Mouse (Mus musculus): Measurements from ENCODE around the gene Olfr905.

Olfr905 gene

GRCm38 (mm10) chr9:38470807-38471206 lies at the start of gene Olfr905:
Gene Olfr905 (plus strand): TSS chr9:38471107.
- DNase-seq (ENCODE audit: low read depth): no peak

- no peak for DNase-seq (ENCODE audit: low read depth)
These were observed 47.1 kb upstream of the Olfr905 start for GRCm38 (mm10) chr9:38423801-38424200.

- no peak for DNase-seq (ENCODE audit: low read depth)
These were observed 43.9 kb upstream of the Olfr905 start for GRCm38 (mm10) chr9:38427026-38427425.

GRCm38 (mm10) chr9:38429155-38429554 lies 41.8 kb upstream of the Olfr905 start, which contains the start of gene Olfr901:
Gene Olfr901 (plus strand): TSS chr9:38429455.
- DNase-seq (ENCODE audit: low read depth): no peak

GRCm38 (mm10) chr9:38447352-38447751 lies 23.6 kb upstream of the Olfr905 start, which contains the start of gene Olfr902:
Gene Olfr902 (plus strand): TSS chr9:38447652.
- no peak for DNase-seq (ENCODE audit: low read depth)

GRCm38 (mm10) chr9:38462844-38463243 lies 8.1 kb upstream of the Olfr905 start, which contains the start of gene Olfr904:
Gene Olfr904 (plus strand): TSS chr9:38463144.
- DNase-seq (ENCODE audit: low read depth): no peak

GRCm38 (mm10) chr9:38486785-38487184 lies 15.9 kb downstream of the Olfr905 start, which contains the start of gene Olfr906:
Gene Olfr906 (plus strand): TSS chr9:38487085.
- DNase-seq (ENCODE audit: low read depth): no peak

GRCm38 (mm10) chr9:38495501-38495900 lies 24.6 kb downstream of the Olfr905 start, which contains the start of gene Olfr907:
Gene Olfr907 (plus strand): TSS chr9:38495801.
- DNase-seq (ENCODE audit: low read depth): no peak

- no peak for DNase-seq (ENCODE audit: low read depth)
These were observed 41.4 kb downstream of the Olfr905 start for GRCm38 (mm10) chr9:38512353-38512752.

GRCm38 (mm10) chr9:38521280-38521679 lies 50.4 kb downstream of the Olfr905 start, which contains the start of gene Olfr911-ps1:
Gene Olfr911-ps1 (plus strand): TSS chr9:38521580.
- no peak for DNase-seq (ENCODE audit: low read depth)

Measured in naive thymus-derived CD4-positive, alpha-beta T cell, adult 2 months (primary cell).